Mouse (Mus musculus) colon, adult 2 months (tissue): ENCODE measurements around the gene Larp1. TPM values are rescaled to one million over a fixed set of nuclear protein-coding genes. Genes with fewer than 3 reads are reported as not detected.

Source experiments
- polyA plus RNA-seq: library from polyadenylated mRNA; depleted of rRNA; stranded (reverse); fragments of >200 nt; gene quantifications from 2 replicates; pipeline ENCODE4 v1.2.3, GENCODE M21; 2012; rRNA removed

The Larp1 gene
- 35.2 and 37.2 TPM in 2 replicates for polyA plus RNA-seq

DNA sequence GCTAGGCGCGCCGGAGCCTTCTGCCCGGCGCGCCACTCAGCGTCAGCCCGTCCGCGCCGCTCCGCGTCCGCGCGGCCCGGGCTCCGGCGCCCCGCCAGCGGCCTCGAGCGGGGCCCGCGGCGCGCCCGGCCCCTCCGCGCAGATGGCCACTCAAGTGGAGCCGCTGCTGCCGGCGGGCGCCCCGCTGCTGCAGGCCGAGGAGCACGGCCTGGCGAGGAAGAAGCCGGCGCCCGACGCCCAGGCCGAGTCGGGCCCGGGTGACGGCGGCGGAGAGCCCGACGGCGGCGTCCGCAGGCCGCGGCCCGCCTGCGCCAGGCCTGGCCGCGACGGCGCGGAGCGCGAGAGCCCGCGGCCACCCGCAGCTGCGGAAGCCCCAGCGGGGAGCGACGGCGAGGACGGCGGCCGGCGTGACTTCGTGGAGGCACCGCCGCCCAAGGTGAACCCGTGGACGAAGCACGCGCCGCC is at the start of gene Larp1:
Gene Larp1 (plus strand): TSS at position 14 of the 465 bp plus-strand sequence.

DNA sequence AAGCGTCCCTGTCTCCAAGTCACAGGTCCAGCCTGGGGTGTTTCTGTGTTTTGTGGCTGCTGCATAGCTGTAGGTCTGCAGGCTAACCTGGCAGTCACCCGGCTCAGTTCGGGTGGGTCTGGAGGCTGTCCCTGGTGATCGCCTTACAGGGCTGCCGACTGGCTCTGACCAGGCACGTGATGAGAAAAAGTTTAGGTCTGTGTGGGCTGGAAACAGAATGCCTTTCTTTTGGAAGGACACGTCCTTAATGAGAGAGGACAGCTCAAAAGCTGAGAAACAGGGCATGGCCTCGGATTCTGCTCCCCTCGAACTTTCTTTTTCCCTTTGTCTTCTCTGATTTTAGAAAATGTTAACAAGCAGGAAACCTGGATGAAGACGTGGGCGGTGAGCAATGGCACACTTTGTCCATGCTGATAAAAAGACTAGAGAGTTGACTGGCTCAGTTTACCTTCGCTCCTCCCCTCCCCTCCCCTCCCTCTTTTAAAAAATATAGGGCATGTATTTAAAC is 84.2 kb downstream of the Larp1 start, which contains the start of gene Gm12248:
Gene Gm12248 (minus strand): TSS at position 114 of the 508 bp plus-strand sequence.

DNA sequence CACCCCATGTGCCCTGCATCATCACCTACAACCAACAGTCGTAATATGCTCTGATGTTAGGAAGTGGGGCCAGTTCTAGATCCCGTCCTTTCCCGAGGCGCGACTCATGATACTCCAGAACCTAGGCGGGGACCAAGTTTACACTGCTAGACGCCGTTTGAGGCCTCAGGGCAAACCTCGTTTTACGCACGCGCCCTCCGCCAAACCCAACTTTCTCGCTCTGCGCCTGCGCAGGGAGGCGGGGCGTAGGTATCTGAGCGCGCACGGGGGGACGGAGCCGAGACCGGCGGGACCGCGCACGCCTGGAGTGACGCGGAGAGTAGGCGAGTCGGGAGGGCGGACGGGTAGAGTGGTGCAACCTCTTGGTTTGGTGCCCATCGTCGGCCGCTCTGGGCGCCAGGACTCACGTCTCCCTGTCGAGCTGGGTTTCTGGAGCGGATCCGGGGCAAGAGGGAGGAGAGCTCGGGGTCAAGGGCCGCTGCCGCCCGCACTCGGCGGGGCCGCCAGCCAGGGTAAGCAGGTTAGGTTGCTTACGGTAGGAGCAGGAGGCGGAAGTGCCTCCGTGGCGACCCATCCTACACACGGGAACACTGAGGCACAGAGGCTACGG is 94.9 kb downstream of the Larp1 start, which contains the start of gene Cnot8:
Gene Cnot8 (plus strand): TSS at position 457 of the 610 bp plus-strand sequence.

Other genes starting within 250 kb of the Larp1 start
- 71.8 and 77.8 TPM in 2 replicates for gene Sap30l, start 207.4 kb upstream of the Larp1 start, polyA plus RNA-seq
- 10.2 and 16.2 TPM in 2 replicates for gene Hand1, start 176.2 kb upstream of the Larp1 start, polyA plus RNA-seq
- 0.09 and 0.40 TPM in 2 replicates for gene Gm12248, start 84.1 kb downstream of the Larp1 start, polyA plus RNA-seq
- 29.1 and 36.0 TPM in 2 replicates for gene Cnot8, start 95.1 kb downstream of the Larp1 start, polyA plus RNA-seq
- 5.5 and 5.9 TPM in 2 replicates for gene Gemin5, start 159.5 kb downstream of the Larp1 start, polyA plus RNA-seq
- gene Mrpl22, start 162.6 kb downstream of the Larp1 start, polyA plus RNA-seq = 22.7 and 27.2 TPM in 2 replicates
- 4.1 and 5.9 TPM in 2 replicates for gene Igtp, start 190.5 kb downstream of the Larp1 start, polyA plus RNA-seq
- 5.0 and 5.3 TPM in 2 replicates for gene Irgm2, start 190.6 kb downstream of the Larp1 start, polyA plus RNA-seq